Mouse (Mus musculus) adrenal gland, adult (tissue): Measurements from ENCODE around the gene Fbxo41.

ENCODE experiments used
- DNase-seq, 2 experiments: peaks; one replicate each; pipeline ENCODE4 v3.0.0; 2022 to 2023; ENCODE audit warnings: low spot score in 1 of 2; ENCODE audit not compliant: inconsistent age in 2 of 2

The Fbxo41 gene

GRCm38 (mm10) chr6:85502911-85503250 is at the start of gene Fbxo41:
Fbxo41 (minus strand) TSS chr6:85502994.
- DNase-seq: peak; percentile 36 to 70

- DNase-seq: no peak
Measured at GRCm38 (mm10) chr6:85547642-85548041, 44.8 kb upstream of the Fbxo41 start.

GRCm38 (mm10) chr6:85544251-85544881 is 41.6 kb upstream of the Fbxo41 start:
- DNase-seq: peak in 1 of 2 experiments; percentile 20

- peak in 1 of 2 experiments; percentile 18 for DNase-seq
Measured at GRCm38 (mm10) chr6:85543351-85544175, 40.8 kb upstream of the Fbxo41 start.

- DNase-seq: no peak
Measured at GRCm38 (mm10) chr6:85522825-85523224, 20.0 kb upstream of the Fbxo41 start.

DNA sequence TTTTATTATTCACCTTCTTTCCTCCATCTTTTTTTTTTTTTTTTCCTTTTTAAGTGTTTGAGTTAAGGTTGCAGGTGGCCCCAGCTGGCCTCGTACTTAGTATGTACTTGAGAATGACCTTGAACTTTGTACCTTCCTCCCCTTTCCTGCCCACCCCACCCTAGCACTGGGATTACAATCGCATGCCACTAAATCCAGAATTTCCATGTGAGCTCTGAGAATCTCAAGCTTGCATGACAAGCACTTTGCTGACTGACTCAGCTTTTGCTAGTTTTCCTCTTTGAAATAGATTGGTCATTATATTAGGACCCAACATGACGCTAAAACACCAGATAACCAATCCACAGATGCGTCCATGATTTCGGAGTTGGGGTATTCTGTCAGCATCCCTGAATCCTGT is 19.2 kb upstream of the Fbxo41 start:
- DNase-seq: no peak

DNA sequence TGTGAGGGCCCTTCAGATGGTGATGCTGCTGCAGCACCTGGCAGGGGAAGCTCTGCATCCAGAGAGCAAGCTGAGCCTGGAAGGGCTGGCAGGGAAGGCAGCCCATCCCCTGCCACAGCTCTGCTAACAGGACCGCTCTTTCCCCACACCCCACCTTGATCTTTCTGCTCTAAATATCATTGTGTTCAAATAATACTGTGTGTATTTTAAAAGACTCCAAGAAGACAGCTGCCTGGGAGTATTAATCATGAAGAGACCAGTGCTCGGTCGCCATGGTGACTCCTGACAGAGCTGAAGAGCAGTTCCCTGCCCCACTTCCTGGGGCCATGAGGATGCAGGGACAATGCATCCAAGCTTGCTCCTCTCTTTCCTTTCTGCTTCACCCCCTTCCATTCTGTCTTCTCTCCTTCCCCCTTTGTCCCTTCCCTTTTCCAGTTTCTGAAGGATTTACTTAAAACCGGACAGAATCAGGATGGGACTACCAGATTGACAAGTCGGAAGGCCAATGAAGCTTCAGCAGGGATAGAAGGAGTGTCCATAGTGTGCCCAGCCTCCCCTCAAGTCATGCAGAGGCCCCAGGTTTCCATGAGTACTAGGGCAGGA is 15.4 kb upstream of the Fbxo41 start:
- peak in 1 of 2 experiments; percentile 20 for DNase-seq

- no peak for DNase-seq
Measured at GRCm38 (mm10) chr6:85515941-85516340, 13.1 kb upstream of the Fbxo41 start.

DNA sequence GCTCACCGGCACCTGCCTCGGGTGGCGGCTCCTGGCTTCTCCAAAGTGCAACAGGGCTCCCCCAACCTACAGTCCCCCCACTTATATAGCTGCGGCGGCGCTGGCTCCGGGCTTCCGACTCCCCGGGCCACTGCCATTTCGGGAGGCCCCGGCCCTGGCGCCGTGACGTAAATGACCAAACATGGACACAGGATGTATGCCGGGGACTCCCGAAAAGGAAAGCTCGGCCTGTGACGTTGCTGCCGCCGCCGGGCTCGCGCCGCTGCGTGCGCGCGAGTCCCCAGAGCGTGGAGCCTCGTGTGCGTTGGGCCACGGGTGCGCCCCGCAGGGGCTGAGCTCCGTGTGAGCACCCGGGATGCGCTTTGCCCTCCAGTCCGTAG is 10.7 kb upstream of the Fbxo41 start, which contains the start of gene Egr4:
TSS of gene Egr4 (minus strand) at position 59 of the 380 bp plus-strand sequence.
- DNase-seq: peak; percentile 22 to 61

GRCm38 (mm10) chr6:85512577-85513530 is 10.1 kb upstream of the Fbxo41 start:
- DNase-seq: peak in 1 of 2 experiments; percentile 23

- DNase-seq: peak in 1 of 2 experiments; percentile 21
Measured at GRCm38 (mm10) chr6:85512056-85512440, 9.3 kb upstream of the Fbxo41 start.

GRCm38 (mm10) chr6:85511286-85512055 is 8.7 kb upstream of the Fbxo41 start:
- peak; percentile 57 to 85 for DNase-seq

GRCm38 (mm10) chr6:85510476-85510875 is 7.7 kb upstream of the Fbxo41 start:
- peak; percentile 16 to 78 for DNase-seq

GRCm38 (mm10) chr6:85508602-85509001 is 5.8 kb upstream of the Fbxo41 start:
- no peak for DNase-seq

DNA sequence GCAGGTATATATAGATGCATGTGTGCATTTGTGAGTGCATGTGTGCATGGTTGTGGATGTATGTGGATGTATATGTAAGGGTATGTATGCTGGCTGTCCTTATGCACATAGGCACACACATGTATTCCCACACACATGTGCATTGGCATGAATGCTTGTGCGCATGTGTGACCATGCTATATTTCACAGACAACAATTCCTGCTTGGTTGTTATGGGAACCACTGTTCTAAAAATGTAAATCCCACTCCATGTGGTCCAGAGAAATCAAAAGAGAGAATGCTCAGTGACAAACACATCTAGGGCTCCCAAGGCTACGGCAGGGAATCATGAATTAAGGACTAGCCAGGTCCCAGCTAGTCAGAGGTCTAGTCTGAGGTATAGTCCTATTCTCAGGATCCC is 2.1 kb upstream of the Fbxo41 start:
- DNase-seq: no peak

DNA sequence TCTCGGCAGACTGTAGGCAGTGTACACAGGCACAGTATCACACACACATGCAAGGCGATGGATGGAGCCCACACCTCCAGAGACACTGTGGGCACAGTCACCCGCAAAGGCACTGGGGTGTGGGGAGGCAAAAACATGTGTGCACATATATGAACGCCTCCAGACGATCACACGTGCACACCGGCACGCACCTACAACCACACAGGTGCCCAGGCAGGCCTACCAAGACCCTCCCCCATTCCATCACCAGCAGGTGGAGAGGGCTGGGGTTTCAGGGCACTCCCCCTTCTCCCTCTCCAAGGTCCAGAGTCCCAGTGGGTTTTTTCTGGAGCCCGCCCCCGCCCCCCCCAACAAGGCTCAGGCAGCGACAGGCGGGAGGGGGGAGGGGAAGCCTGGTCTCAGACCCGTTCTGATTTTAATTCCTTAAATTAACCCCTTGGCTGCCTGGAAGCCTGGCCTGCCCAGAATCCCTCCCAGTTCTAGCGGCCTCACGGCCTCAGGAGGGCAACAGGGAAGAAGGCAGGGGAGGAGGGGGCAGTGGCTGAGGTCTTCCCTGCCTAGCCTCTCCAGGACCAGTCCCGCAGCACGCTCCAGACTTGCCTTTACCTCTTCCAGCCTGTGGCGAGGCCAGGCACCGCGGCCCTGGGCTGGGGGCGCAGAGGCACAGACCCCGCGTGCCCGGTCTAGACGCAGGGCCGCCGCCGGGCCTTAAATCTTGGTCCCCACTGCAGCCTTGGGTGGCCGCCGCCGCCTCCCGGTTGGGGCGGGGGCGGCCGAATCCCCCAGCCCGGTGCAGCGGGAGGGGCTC is 487 bp downstream of the Fbxo41 start:
- no peak for DNase-seq

- DNase-seq: no peak
Measured at GRCm38 (mm10) chr6:85501571-85502102, 1.2 kb downstream of the Fbxo41 start.

- no peak for DNase-seq
Measured at GRCm38 (mm10) chr6:85500416-85500815, 2.4 kb downstream of the Fbxo41 start.

DNA sequence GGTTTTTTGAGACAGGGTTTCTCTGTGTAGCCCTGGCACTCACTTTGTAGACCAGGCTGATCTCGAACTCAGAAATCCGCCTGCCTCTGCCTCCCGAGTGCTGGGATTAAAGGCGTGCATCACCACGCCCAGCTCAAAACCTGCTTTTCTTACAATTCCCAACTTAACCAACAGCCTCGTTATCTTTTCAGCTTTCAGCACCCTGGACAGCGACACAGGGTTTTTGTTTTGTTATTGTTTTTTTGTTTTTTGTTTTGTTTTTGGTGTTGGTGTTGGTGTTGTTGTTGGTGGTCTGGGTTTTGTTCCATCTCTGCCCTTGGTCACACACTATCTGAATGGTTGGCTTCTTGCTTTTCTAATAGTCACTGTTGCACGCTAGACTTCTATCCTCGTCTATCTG is 4.6 kb downstream of the Fbxo41 start:
- DNase-seq: no peak
